Mouse (Mus musculus): ENCODE results near the gene Mri1.

The Mri1 gene

DNA sequence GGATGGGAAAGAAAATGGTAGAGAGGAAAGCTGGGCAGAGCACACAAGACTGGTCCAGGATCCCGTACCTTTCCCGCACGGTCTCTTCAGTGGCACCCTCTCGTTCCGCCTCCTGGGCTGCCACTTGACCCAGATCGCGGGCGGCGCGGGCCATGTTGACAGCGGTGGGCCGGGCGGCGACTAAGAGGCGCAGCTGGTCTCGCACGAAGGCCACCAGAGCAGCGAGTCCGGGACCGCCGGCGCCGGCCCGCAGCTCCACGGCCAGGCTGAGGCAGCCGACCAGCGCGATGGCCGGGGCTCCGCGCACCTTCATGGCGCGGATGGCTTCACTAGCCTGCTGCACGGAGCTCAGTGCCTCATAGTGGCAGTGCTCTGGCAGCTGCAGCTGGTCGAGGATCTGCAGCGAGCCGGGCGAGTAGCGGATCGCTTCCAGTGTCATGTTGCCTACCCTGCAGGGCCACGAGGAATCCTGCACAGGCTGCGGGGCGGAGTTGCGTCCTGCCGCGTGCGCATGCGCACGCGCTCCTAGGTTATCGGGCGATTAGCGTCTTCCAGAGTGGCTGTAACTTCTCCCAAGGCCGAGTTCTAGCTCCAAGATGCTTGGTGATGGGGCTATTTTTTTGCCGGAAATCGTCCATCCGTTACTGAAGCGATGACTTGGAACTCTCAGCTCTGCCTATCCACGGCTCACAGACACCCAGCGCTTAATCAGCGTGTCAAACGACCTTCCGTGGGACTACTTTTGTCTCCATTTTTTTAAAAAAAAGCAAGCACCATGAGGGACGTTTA, at the start of gene Mri1:
Gene Mri1 (minus strand): TSS at position 505 of the 789 bp plus-strand sequence.
- DNase-seq: peak; percentile 90

GRCm38 (mm10) chr8:84303951-84304350, 46.8 kb upstream of the Mri1 start:
- DNase-seq: no peak

- no peak for DNase-seq
Observed at GRCm38 (mm10) chr8:84297029-84297785, 40.1 kb upstream of the Mri1 start.

DNA sequence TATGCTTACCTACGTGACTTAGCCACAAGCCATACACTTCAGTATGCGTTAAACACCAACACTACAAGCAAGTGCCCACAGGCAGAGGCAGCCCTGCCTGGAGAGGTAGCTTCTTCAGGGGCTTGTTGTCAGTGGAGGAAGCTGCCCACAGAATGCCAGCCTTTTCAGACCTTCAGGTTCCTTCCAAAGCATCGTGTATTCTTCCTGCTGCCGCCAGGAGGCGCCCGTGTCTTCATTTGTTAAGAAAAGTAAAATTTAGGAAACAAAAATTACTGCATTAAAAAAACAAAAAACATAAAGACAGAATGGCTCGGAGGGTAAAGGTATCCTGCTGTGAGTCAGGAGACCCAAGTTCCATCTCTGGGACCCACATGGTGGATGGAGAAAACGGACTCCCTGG, 34.6 kb upstream of the Mri1 start:
- peak; percentile 77 for DNase-seq

GRCm38 (mm10) chr8:84291086-84291485, 34.0 kb upstream of the Mri1 start:
- DNase-seq: no peak

DNA sequence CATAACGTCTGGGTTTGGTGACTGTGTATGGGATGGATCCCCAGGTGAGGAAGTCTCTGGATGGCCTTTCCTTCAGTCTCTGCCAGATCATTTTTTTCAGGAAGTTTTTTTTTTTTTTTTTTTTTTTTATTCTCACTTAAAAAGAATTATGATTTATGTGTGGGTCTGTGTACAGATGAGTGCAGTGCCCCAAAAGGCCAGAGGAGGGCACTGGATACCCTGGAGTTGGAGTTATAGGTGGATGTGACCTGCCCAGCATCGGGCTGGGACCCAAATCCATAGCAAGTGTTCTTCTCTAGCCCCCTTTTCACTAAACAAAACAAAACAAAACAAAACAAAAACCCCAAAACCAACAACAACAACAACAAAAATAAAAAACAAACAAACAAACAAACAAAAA, 31.8 kb upstream of the Mri1 start:
- peak; percentile 38 for DNase-seq

- peak; percentile 68 for DNase-seq
Observed at GRCm38 (mm10) chr8:84285665-84286064, 28.5 kb upstream of the Mri1 start.

DNA sequence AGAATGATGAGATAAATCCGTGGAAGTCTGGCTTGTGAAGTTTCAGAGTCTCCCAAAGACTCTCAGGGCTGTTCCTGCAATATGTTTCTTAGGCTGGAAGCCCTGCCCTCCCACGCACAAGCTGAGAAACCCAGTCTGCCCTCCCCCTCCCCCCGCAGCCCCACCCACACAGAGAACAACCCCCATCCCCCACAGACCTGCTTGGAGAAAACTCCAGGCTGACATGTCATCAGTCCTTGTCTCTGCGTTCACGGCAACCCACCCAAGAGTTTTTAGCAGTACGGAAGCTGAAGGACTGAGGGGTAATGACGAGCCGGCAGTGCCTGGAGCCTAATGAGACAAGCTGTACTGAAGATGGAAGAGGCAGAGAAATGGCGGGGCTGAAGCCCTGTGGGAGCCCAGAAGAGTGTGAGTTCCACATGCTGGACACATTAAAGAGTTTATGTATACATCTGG, 27.5 kb upstream of the Mri1 start:
- peak; percentile 58 for DNase-seq

- DNase-seq: no peak
Observed at GRCm38 (mm10) chr8:84280777-84281176, 23.7 kb upstream of the Mri1 start.

DNA sequence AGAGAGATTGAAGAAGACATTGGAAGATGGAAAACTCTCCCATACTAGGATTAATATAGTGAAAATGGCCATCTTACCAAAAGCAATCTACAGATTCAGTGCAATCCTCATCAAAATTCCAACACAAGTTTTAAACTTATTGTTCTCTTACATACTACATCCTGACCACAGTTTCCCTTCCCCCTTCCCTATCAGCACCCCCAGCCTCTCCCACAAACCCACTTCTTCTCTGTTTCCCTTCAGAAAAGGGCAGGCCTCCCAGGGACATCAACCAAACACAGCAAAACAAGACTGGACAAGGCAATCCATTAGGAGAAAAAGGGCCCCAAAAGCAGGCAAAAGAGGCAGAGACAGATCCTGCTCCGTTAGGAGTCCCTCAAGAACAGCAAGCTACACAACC, 19.3 kb upstream of the Mri1 start:
- DNase-seq: no peak

- no peak for DNase-seq
Observed at GRCm38 (mm10) chr8:84273968-84274367, 16.8 kb upstream of the Mri1 start.

DNA sequence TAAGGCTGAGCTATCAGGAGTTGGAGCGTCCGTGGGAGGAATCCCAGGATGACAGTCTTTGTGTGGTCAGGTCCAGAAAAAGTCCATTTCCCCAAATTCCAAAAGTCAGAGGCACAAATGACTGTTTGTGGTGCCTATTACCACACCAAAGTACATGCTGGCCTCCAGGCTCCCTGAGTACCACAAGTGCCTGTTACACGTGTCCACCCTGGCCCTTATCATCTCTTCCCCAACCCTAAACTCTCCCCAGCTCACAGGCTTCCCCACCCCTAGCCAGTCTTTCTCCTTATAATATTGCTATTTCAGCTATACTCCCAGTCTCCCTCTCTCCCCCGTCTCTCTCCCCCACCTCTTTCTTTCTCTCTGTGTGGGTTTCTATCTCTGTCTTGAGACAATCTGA, 15.2 kb upstream of the Mri1 start:
- no peak for DNase-seq

DNA sequence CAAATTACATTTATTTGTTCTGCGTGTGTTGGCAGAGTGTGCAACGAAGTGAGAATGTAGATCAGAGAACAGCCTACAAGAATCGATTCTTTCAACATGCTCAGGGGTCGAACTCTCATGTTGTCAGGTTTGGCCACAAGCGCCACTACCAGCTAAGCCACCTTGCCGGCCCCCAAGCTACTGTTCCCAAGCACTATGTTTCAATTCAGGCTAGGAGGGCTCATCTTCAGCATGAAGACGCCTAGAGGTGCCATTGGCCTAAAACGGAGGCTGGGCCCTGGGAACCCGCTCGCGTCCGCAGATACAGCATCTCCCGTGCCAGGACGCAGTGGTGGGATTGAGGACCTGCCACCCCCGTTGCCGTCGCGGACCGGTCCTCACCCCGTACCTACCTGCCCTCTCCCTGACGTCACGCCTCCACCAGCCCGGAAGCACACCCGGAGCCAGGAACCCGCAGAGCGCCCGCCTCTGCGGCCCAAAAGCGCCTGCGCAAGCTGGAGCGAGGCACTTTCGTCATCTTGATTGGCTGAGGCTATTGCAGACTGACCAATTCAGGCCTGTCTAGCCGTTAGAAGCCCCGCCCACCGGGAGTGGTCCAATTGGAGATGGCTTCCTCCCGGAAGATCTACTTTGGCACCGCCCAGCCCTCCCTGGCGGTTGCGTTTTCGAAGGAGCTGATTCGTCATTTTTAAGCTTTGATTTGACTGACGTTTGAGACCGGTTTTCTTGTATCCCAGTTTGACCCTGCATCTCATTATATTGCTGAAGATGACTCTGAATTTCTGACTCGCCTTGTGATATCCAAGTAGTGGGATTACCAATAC, 13.0 kb upstream of the Mri1 start, which contains the start of gene Ccdc130:
Gene Ccdc130 (minus strand): TSS at position 431 of the 824 bp plus-strand sequence.
- peak; percentile 100 for DNase-seq

GRCm38 (mm10) chr8:84261098-84261497, 4.0 kb upstream of the Mri1 start:
- DNase-seq: no peak

- no peak for DNase-seq
Observed at GRCm38 (mm10) chr8:84256458-84256821, 686 bp downstream of the Mri1 start.

DNA sequence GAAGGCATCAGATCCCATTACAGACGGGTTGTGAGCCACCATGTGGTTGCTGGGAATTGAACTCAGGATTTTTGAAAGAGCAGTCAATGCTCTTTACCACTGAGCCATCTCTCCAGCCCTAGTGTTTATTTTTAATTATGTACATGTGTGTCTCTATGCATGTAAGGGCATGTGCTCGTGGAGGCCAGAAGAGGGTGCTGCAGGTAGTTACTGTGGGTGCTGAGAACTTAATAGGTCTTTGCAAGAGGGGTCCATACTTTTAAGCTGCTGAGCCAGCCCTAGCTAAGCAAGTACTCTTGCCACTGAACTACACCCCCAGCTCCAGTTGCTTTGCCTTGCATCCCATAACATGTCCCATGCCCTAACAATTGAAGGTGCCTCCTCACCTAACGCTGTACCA, 1.3 kb downstream of the Mri1 start:
- DNase-seq: no peak

DNA sequence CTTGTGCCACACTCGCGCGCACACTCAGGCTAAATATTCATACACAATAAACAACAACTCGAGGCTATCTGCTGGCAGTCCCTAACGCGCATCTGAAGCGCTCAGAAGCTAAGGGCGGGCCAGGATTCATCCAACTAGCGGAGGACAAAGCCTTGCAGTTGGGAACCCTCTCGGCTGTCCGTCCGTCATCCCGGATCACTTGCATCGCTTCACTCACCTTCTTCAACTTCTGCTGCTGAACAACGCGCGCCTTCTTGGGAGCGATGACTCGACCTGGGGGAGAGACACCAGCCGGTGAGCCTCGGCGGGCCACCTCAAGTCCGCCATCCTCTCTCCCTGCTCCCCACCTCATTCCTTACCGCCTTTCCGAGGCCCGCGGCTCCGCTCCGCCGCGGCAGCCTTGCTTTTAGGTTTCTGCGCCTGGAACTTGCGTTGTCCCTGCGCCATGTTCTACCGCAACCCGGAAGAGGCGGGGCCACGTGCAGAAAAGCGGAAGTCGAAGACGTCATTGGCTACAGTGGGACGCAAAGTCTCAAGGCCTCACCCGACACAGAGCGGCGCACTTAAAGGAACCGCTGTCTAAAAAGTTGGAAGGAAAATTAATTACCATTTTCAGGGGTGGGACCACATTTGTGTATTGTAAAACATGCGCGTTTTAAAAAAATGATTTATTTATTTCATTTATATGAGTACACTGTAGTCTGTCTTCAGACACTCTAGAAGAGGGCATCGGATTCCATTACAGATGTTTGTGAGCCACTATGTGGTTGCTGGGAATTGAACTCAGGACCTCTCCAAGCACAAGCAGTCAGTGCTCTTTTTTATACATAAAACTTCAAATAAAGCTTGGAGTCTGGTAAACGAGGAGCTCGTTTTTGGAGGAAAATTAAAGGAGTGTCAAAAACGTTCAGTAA, 7.6 kb downstream of the Mri1 start, which contains the start of gene D8Ertd738e:
Gene D8Ertd738e (minus strand): TSS at position 463 of the 914 bp plus-strand sequence.
- peak; percentile 93 for DNase-seq

DNA sequence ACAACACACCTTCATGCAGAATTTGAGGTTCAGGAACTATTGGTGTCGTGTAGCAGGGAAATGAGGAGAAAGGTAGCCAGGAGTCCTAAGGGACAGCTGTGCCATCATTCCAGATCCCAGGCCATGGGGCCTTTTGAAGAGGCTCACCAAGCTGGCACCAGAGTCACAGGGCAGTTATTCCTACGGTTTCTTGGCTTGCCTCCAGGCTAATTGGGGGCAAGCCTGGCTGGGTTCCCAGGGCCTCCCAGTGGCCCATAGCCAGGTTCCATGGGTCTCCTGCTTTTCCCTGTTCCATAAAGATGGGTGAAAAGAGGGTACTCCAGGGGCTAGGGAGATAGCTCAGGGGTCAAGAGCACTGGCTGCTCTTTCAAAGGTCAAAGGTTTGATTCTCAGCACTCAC, 15.3 kb downstream of the Mri1 start:
- DNase-seq: peak; percentile 62

DNA sequence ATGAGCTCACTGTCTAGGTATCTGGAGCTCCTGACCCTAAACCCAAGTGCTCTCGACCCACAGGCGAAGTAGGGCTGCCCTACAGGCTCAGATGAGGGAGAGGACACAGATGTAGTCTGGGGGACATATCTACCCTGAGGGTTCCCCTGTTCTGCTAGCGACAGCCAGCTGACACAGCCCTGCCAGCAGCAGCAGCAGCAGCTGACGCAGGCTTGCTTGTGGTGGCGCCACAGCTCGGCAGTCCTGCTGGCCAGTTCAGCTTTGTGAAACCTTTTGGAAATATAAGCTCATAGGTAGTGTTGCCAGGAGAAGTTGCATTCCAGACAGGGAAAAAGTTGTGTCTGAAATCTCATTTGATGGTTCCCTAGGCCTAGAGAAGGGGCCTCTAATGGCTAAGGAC, 16.0 kb downstream of the Mri1 start:
- no peak for DNase-seq

DNA sequence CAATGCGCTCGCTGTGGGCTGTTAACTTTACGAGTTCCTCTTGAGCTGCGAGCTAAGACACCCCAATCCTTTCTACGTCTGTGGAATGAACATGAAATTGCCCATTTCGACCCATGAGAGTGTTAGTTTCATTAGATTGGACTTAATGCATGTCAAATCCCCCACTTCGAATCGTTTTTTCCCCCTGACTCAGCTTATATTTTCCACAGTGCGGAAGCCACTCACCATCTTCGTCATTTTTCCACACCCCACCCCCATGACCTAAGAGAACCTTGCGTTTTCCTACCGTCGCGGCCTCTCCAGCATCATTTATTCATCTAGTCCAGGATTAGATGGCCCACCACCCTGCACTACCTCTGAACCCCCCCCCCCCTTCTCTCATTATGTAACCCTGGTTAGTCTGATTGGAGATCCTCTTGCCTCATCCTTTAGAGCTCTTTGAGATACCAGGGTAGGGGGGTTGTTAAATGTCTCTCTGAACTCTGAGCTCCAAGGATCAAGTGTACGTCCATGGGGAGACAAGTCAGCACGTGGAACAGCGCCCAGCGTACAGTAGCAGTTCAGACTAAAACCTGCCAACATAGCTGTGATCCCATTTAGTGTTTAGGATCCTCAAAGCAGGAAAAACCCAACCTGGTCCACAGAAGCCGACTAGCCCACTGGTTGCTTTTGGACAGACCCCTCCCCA, 19.4 kb downstream of the Mri1 start:
- peak; percentile 27 for DNase-seq

GRCm38 (mm10) chr8:84236998-84237473, 20.1 kb downstream of the Mri1 start, which contains the start of gene Zswim4:
Gene Zswim4 (minus strand): TSS chr8:84237055.
- peak; percentile 98 for DNase-seq
